Mouse (Mus musculus) embryonic fibroblast, embryonic 13.5 days (primary cell): ENCODE measurements around the gene Ankra2.

Experiments used
- CTCF ChIP-seq: IDR thresholded peaks from 2 replicates; pipeline ENCODE4 v1.5.1; 2011; ENCODE audit warnings: mild to moderate bottlenecking, control low read depth, low read length, moderate library complexity, borderline replicate concordance; ENCODE audit not compliant: insufficient read depth
- POLR2A ChIP-seq: IDR thresholded peaks from 2 replicates; pipeline ENCODE4 v1.6.1; 2011; ENCODE audit warnings: low read depth, mild to moderate bottlenecking, control low read depth, low read length, moderate library complexity

GRCm38 (mm10) chr13:98308004-98308403 lies 45.1 kb downstream of the Ankra2 start:
- TF ChIP-seq POLR2A: no peak
- no peak for TF ChIP-seq CTCF
